Mouse (Mus musculus) hindbrain, embryonic 12.5 days (tissue): ENCODE measurements around the gene Gbp2b. TPM values are rescaled to one million over a fixed set of nuclear protein-coding genes. Genes with fewer than 3 reads are reported as not detected.
"Not testable (repeated sequence)": the region's sequence is repeated elsewhere in the genome, so short reads cannot be mapped to it uniquely, and the experiment has no call there.

ENCODE experiments used
- ATAC-seq: fragments of 200-750 bp; cut with Nextera tagmentation; 2 replicates; pipeline ENCODE4 v1.8.0; 2017; ENCODE audit warnings: moderate TSS enrichment; ENCODE audit not compliant: low FRiP score
- H3K27ac ChIP-seq: fragments of 300-500 bp; sonication (generic); 2 replicates; pipeline ENCODE4 v1.5.1; 2016; ENCODE audit warnings: mild to moderate bottlenecking
- H3K27me3 ChIP-seq: fragments of 300-500 bp; sonication (generic); 2 replicates; pipeline ENCODE4 v1.6.1; 2016; ENCODE audit warnings: mild to moderate bottlenecking
- H3K36me3 ChIP-seq: fragments of 300-500 bp; sonication (generic); 2 replicates; pipeline ENCODE4 v1.6.1; 2016; ENCODE audit warnings: mild to moderate bottlenecking
- H3K4me1 ChIP-seq: fragments of 300-500 bp; sonication (generic); 2 replicates; pipeline ENCODE4 v1.6.1; 2016
- H3K4me2 ChIP-seq: fragments of 300-500 bp; sonication (generic); replicated peaks from 2 replicates; pipeline ENCODE4 v1.6.1; 2016; ENCODE audit warnings: mild to moderate bottlenecking
- H3K4me3 ChIP-seq: fragments of 300-500 bp; sonication (generic); 2 replicates; pipeline ENCODE4 v1.5.1; 2016; ENCODE audit warnings: mild to moderate bottlenecking
- H3K9ac ChIP-seq: fragments of 300-500 bp; sonication (generic); 2 replicates; pipeline ENCODE4 v1.6.1; 2016; ENCODE audit warnings: mild to moderate bottlenecking, moderate library complexity
- H3K9me3 ChIP-seq: fragments of 300-500 bp; sonication (generic); replicated peaks from 2 replicates; pipeline ENCODE4 v1.6.1; 2016; ENCODE audit warnings: mild to moderate bottlenecking
- WGBS: fragments of 180-500 bp; shearing (Covaris S2); methylation state at CpG from one replicate; pipeline ENCODE4 v1.1.7; 2016; 5-methylcytosine and 5-hydroxymethylcytosine counted together
- microRNA-seq: library from miRNA; unstranded; fragments of <30 nt; microRNA quantifications from one replicate; pipeline ENCODE4, GENCODE M21; 2017
- polyA plus RNA-seq: library from polyadenylated mRNA; unstranded; fragments of >200 nt; fragmentation: Nextera tagmentation; extraction: Ambion mirVana; gene quantifications from 2 replicates; pipeline ENCODE4 v1.2.1, GENCODE M21; 2016

Gbp2b gene
- polyA plus RNA-seq, 1 experiment from 2014 or later: not detected

DNA sequence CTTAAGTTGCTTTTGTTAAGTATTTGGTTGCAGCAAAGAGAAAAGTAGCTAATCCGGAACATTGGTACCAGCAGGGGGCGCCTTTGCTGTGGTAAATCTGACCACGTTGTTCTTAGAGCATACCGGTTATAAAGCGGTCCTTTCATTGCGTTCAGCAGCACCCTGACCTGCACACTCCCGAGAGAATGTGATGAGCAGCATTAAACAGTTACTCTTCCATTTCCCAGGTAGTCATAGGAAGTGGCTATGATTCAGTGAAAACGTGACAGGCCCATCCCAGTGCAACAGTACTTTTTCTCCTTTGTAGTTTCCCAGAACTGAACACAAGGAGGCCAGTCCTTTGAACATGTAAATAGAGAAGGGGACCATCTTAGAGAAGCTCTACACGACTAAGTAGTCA is 45.6 kb downstream of the Gbp2b start:
- Histone ChIP-seq H3K4me2 (peak overlapping the region; percentile 25; the same call in 1 of the 2 replicates), H3K9ac (no peak overlapping the region), H3K27ac (no peak overlapping the region), H3K36me3 (no peaks in the 10 kb centered on the region), H3K4me1 (0 out of 2 replicates have a peak, but pooled peaks cover 4% of the 10 kb centered on the region), H3K4me3 (no peak overlapping the region), H3K9me3 (no peaks in the 10 kb centered on the region), H3K27me3 (no peaks in the 10 kb centered on the region)
- 5% methylated on average over 9 of the region's 9 CpGs for WGBS
- ATAC-seq: no peak

- H3K4me2 ChIP-seq, H3K9me3 ChIP-seq, H3K27ac ChIP-seq, ATAC-seq, H3K9ac ChIP-seq, H3K4me3 ChIP-seq, H3K36me3 ChIP-seq, H3K4me1 ChIP-seq, H3K27me3 ChIP-seq: not testable (repeated sequence)
- 25% methylated on average over 2 of the region's 2 CpGs for WGBS
Measured at GRCm38 (mm10) chr3:142645949-142646348, 51.3 kb downstream of the Gbp2b start.

- not testable (repeated sequence) for H3K27me3 ChIP-seq, H3K9me3 ChIP-seq, H3K4me3 ChIP-seq, H3K4me1 ChIP-seq, H3K36me3 ChIP-seq, H3K4me2 ChIP-seq, H3K27ac ChIP-seq, H3K9ac ChIP-seq, ATAC-seq
- 71% methylated on average over 7 of the region's 7 CpGs for WGBS
Measured at GRCm38 (mm10) chr3:142647836-142648235, 53.2 kb downstream of the Gbp2b start.

DNA sequence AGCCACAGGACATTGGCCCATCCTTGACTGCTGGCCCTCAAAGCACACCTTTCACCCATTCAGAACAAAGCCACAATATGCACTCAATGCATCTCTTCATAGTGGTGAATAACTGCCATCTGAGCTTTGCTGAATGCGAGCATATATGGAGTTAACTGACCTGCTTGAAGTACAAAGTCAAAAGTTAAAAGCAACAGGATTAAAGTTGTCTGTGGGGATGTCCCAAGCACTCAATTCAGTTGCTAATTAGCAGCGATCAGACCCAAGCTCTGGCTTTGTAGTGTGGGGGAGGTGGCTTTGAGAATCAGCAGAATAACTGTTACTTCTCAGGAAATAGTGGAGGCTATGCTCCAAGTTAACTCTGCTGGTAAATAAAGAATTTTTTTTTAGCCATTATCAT is 55.6 kb downstream of the Gbp2b start:
- no peak overlapping the region for H3K9ac ChIP-seq
- ATAC-seq: no peak
- no peaks in the 10 kb centered on the region for H3K27me3 ChIP-seq
- H3K27ac ChIP-seq: no peak overlapping the region
- H3K4me1 ChIP-seq: no peaks in the 10 kb centered on the region
- no peaks in the 10 kb centered on the region for H3K9me3 ChIP-seq
- WGBS: 44% methylated on average over 2 of the region's 2 CpGs
- no peak overlapping the region for H3K4me2 ChIP-seq
- no peaks in the 10 kb centered on the region for H3K36me3 ChIP-seq
- no peak overlapping the region for H3K4me3 ChIP-seq

- H3K27ac ChIP-seq: no peak overlapping the region
- no peaks in the 10 kb centered on the region; the same call in none of the 2 replicates for H3K9me3 ChIP-seq
- H3K4me3 ChIP-seq: no peak overlapping the region
- H3K36me3 ChIP-seq: no peaks in the 10 kb centered on the region
- WGBS: 94% methylated on average over 8 of the region's 8 CpGs
- no peak overlapping the region for H3K9ac ChIP-seq
- H3K4me2 ChIP-seq: no peak overlapping the region
- no peaks in the 10 kb centered on the region for H3K27me3 ChIP-seq
- no peaks in the 10 kb centered on the region for H3K4me1 ChIP-seq
- ATAC-seq: peak; percentile 19; the same call in 1 of the 2 replicates
Measured at GRCm38 (mm10) chr3:142664723-142665122, 70.1 kb downstream of the Gbp2b start.

Small RNAs within 50 kb of the gene (microRNA-seq; reads per million reads assigned to microRNA genes)
- not detected for gene Mir6381

Other genes with a start within 250 kb of the Gbp2b start
- gene Pdlim5, start 199.2 kb upstream of the Gbp2b start, polyA plus RNA-seq: 20.2 and 21.9 TPM in 2 replicates
- 0.05 TPM in 1 of 2 replicates, not detected in the other for gene Gbp5, start 100.9 kb upstream of the Gbp2b start, polyA plus RNA-seq
- gene Gbp7, start 64.5 kb upstream of the Gbp2b start, polyA plus RNA-seq: 1.5 and 2.0 TPM in 2 replicates
- gene Gbp3, start 34.8 kb upstream of the Gbp2b start, polyA plus RNA-seq: 0.97 and 1.0 TPM in 2 replicates
- gene Gbp2, start 25.8 kb downstream of the Gbp2b start, polyA plus RNA-seq: 0.40 and 0.73 TPM in 2 replicates
- gene Kyat3, start 106.2 kb downstream of the Gbp2b start, polyA plus RNA-seq: 10.2 and 11.9 TPM in 2 replicates
- gene Gtf2b, start 170.2 kb downstream of the Gbp2b start, polyA plus RNA-seq: 88.1 and 94.1 TPM in 2 replicates